Mouse (Mus musculus) CD4-positive helper T cell, adult 2 months (primary cell): Measurements from ENCODE around the gene Coq8b.

Experiments
- DNase-seq: peaks from one replicate; pipeline ENCODE4 v3.0.0-alpha.2; 2012; ENCODE audit warnings: low read depth, missing footprints, low spot score

Gene Coq8b

DNA sequence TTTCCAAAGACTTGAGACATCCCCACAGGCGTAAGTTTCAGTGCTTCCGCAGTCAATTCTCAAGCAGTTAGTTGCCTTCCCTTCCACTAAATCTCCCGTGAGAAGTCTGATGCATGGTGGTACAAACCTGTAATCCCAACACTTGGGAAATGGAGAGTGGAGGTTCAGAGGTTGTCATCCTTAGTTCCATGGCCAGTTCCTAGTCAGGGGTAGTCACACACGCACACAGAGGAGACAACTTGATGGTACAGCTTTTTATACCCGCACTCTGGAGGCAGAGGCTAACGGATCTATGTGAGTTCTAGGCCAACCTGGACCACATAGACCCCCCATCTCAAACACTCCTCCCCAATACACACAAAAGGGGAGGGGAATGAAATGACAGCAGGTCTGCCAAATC lies 4.0 kb upstream of the Coq8b start:
- DNase-seq = no peak

DNA sequence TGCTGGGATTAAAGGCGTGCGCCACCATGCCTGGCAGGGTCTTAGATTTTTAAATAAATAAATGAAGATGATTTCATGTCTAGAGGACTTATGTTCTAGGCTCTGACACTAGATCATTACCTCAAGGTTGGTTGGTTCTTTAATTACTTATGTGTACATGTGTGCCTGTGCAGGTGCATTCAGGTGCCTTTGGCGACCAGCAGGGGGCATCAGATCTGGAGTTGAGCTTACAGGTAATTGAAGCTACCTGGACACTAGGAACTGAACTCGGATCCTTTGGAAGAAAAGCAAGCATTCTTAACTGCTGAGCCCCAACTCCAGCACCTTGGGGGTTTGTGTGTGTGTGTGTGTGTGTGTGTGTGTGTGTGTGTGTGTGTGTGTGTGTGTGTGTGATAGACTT lies 2.0 kb upstream of the Coq8b start:
- DNase-seq = peak; percentile 41

DNA sequence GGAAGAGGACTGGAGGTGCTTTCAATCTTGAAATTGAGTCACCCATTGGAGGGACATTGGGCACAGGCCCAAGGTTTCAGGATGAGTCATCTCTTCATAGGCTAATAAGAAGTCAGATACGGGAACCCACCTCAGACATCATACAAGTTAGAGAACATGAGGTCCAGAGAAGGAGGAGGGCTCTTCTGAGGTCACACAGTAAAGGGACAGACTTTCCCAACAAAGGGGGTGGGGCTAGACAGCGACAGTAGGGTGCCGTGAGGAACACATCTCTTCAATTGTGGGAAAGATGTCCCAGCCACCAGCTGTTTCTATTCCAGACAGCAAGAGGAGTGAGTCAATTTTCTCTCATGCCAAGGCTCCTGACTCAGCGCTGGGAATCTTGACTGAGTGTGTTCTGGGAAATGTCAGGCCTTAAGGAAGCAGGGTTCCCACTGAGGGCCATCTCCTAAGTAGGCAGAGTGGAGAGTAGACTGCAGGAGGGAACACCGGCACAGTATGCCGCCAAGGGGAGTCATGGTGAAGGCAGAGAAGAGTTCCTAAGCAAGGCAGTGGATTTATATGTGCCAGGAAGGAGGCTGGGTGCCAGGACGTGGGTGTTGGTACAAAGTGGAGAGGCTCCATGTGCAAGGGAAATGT lies 1.0 kb upstream of the Coq8b start:
- no peak for DNase-seq

DNA sequence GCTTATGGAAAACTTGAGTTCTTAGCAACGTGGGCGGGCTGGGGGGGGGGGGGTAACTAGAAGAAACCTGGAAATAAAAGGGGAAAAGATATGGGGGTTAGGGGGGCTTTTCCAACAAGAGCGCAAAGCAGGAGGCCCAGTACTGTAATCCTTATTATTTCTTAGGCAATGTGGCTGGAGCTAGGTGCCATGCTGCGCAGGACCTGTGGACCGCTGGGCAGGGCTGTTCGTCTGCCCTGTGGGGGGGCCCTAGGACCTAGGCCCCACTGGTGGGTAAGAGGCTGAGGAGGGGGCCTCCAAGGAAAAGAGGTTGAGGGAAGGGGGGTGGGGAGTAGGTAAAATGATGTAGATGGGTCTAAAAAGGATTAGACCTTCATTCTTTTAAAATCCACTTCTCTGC lies 477 bp downstream of the Coq8b start:
- no peak for DNase-seq

DNA sequence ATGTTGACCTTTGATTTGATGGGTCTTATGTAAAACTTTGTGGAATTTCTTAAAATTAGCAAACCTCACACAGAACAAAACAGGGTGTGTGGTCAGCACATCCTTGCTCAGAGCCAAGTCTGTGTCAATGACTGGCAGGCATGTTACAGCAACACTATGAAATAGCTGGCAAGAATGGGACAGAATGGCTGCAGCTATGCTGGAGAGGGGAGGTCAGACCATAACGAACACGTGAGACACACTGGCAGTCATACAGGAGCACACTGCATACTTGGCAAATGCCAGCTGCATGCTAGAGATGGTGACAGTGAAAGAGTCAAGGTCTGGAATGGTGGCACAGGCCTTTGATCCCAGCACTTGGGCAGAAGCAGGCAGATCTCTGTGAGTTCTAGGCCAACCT lies 2.9 kb downstream of the Coq8b start:
- DNase-seq = no peak

DNA sequence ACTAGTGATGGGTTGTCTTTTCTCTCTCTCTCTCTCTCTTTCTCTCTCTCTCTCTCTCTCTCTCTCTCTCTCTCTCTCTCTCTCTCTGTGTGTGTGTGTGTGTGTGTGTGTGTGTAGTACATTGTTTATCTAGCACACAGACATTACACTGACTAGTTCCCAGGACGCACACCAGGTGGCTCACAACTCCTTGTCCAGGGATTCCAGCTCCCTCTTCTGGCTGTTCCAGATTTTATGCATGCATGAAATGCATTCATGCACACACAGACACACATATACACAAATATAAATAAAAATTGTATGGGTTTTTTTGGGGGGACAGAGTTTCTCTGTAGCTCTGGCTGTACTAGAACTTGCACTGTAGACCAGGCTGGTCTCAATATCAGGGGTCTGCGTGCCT lies 4.7 kb downstream of the Coq8b start:
- no peak for DNase-seq

DNA sequence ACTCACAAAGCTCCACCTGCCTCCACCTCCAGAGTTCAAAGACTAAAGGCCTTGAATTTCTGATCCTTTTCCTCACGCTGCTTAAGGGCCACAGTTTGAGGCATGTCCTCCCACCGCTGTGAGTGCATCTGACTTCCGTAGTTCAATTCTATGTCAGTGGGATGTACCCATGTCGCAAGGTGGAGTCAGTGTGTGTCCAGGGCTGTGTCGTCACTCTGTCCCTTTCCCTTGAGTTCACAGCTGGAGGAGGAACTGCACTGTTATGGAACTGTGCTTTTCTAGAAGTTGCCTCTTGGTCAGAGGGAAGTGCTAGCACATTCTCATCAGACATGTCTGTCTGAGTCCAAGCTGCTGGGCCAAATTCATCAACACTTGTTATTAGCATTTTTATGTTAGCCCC lies 5.7 kb downstream of the Coq8b start:
- DNase-seq = no peak

DNA sequence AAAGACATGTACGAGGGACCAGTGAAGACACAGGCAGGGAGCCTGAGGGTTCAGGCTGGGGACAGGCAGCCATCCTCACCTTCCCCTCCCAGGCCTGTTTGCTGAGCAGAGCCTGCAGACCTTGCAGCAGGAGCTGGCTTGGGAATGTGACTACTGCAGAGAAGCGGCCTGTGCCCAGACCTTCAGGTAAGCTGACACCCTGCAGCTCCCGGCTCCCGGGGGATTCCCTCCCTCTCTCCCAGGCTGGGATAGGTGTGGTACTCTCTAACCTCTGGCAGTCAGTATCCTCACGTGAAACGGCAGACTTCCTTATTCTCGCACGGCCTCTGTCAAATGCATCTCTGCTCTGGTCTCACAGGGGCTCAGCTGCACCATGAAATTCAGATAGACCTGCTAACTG lies 10.4 kb downstream of the Coq8b start:
- DNase-seq = no peak

DNA sequence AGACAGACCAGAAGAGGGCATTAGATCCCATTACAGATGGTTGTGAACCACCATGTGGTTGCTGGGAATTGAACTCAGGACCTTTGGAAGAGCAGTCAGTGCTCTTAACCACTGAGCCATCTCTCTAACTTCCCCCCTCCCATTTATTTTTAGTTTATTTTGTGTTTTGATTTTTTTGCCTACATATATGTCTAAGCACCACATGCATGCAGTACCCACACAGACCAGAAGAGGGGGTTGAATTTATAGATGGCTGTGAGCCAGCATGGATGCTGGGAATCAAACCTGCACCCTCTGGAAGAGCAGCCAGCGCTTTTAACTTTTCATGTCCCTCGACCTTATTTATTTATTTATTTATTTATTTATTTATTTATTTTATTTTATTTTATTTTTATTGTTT lies 11.3 kb downstream of the Coq8b start:
- peak; percentile 39 for DNase-seq

DNA sequence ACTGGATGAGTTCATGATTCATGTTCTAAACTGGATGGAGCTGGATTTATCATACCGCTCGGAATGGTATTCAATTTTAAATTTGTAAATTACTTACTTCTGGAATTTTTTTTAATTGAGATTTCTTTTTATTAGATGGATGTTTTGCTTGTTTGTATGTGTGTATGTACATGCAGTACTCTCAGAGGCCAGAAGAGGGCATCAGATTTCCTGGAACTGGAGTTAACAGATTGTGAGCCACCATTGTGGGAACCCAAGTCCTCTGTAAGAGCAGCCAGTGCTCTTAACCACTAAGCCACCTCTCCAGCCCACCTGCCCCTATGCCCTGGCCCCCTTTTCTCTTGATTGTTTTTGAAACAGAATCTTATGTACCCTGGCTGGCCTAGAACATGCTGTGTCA lies 16.3 kb downstream of the Coq8b start:
- DNase-seq = no peak

DNA sequence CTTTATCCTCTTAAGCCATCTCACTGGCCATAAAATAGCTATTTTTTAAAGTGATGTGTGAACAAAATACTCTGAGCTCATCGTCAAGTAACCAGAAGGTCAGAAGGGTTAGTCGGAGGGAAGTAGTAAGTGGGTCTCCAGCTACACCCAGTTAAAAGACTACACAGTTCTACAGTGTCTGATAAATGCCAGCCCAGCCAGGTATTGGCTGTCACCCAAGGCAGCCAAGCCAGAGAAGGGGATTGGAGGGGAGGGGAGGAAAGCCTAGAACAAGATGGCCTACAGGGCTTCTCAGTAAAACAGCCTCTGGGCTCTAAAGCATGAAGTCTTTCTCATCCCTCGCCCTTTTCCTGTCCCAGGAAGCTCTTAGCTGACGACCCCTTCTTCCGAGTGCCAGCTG lies 17.1 kb downstream of the Coq8b start:
- DNase-seq = no peak

DNA sequence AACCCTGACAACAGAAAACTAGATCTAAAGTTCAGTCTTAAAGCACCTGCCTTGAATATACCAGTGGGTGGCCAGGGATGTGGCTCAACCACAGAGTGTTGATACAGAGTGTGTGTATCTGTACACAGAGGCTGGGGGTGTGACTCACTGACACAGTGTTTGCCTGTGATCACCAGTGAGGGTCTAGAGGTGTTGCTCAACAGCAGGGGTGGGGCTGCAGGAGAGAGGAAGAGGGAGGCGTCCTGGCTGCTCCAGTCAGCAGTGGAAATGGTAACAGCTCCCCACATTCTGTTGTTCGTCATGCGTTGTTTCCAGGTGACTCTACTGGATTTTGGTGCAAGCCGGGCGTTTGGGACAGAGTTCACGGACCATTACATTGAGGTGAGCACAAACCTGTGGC lies 19.1 kb downstream of the Coq8b start:
- no peak for DNase-seq

DNA sequence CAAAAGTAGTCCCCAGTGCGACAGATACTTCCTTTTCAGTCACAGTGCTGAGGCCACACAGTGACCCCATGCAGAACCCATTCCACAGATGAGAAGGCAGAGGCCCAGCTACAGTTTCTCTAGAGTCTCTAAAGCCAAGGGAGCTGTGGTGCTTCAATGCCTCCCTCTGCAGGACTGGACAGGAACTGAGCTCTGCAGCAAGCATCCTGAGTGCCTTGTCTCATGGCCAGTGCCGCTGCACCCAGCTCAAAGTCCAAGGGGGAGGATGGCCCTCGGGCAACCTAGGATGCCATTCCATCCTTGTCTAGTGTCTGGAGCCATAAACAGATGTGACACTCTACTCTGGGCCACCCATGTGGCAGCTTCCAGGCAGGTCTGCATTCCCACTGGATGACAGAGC lies 22.9 kb downstream of the Coq8b start:
- DNase-seq = no peak

DNA sequence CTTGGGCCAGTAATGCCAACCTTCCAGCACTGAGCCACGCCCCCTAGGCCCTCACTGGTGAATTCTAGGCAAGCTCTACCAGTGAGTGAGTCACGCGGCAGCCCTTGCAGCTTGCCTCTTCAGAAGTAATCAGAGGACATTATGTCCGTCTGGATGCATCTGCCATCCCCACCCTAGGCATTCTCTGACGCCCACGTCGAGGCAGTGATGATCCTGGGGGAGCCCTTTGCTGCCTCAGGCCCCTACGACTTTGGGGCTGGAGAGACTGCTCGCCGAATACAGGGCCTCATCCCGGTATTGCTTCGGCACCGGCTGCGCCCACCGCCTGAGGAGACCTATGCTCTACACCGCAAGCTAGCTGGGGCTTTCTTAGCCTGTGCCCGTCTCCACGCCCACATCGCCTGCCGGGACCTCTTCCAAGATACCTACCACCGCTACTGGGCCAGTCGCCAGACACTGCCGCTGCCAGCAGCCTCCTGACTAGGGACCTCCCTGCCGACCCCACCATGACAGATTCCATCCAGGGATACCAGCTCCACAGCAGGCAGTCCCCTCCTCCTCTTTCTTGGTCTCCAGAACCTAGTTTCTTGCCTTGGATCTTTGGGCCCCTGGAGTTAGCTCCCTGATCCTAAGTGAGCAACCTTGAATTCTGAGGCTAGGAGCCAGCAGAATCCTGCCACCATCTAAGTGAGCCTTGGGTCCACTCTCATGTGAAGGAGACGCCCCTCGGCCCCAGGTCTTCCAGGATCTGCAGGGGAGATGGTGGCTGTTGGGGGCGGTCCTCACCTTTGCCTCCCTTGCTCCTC lies 24.4 kb downstream of the Coq8b start:
- no peak for DNase-seq

DNA sequence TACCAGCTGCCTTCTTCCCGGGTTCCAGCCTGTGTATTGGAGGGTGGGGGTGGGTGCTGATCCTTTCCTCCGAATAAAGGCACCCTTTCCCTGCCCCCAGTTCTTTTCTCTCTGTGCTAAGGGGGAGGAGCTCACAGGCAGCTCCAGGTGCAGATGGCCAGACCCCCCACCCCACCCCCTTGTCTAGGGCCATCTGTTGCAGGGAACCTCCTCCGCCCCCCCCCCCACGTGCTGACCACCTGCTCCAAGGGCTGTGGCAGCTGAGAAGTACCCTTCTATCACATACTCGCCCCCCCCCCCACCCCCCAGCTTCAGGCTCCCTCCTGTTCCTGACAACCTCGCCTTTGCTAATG lies 25.0 kb downstream of the Coq8b start:
- no peak for DNase-seq

DNA sequence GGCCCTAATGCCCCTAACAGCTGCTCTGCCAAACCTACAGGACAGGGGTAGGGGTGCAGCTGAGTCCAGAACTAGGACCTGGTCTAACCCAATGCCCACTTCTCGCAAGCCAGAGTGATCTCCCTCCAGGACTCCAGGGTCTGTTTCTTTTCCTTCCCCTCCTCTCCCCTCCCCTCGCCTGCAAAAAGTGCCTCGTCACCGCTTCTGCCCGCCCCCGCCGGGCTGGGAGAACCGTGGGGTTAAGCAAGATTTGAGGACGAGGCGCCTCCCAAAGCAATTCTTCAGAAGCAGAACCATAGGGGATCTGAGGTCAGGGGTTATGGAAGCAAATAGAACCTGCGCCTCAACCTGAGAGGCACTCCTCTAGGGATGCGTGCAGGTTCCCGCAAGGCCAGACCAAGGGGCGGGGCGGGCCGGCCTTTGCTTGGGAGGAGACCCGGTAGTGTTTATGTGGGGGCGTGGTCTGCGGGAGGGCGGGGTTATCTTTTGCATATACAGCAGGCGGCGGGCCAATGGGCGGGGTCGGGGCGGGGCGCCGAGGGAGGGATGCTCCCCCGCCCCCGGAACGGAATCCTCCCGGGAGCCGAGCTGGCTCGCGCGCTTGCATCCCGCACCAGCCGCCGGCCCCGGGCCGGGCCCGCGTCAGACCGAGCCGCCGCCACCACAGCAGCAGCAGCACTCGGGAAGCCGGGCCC lies 25.5 kb downstream of the Coq8b start, which contains the start of gene Numbl:
Numbl (plus strand) TSS at position 229 of the 695 bp plus-strand sequence.
- peak; percentile 95 for DNase-seq

DNA sequence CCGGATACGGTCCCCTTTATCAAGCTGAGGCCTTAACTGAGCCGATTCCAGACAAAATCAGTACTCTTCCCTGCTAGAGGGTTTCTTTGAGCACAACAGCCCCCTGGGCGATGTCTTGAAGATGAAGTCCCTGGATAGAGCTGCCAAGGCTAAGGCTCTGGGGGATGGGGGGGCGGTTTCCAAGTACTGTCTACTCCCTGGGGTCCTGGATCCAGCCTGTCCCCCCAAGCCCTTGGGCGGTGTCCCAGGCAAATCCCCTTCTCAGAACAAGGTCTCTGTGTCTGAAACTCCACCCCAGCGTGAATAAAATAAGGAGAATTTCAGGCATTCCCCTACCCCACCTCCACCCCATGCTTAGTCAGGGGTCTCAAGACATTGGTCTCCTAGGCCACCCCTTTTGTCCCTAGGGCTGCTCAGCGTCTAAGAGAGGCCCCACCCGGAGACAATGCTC lies 26.5 kb downstream of the Coq8b start:
- DNase-seq = peak; percentile 29

DNA sequence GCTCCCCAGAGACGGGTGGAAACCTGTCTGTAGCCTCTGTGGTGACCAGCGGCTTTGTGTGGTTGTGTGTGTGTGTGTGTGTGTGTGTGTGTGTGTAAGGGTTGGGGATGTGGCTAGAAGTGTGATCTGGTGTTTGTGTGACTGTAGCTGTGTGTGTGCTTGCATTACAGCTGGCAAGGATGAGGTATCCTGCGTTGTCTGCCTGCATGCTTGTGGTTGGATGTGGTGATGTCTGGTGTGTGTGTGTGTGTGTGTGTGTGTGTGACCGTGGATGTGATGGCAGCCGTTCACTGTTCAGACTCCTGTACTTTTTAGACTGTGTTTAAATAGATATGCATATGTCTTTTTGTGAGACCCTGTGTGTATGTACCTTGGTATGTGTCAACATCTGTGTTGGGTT lies 26.9 kb downstream of the Coq8b start:
- DNase-seq = peak; percentile 48

DNA sequence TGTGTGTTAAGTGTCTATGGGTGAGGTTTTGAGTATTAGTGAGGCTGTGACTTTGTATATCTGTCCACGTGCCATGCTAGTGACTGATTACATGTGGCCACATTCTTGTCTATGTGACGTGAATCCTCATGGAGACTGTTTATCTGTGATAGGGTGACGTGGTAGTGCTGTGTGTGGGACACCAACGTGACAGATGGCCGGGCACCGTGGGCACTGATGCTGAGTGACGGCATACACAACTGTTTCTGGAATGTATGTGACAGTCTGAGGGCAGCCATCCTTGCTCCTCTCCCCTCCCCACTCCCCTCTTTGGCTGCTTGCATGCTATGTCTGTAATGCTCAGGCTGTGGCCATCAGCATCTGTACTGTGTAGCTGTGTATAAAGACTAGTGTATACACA lies 28.0 kb downstream of the Coq8b start:
- no peak for DNase-seq

DNA sequence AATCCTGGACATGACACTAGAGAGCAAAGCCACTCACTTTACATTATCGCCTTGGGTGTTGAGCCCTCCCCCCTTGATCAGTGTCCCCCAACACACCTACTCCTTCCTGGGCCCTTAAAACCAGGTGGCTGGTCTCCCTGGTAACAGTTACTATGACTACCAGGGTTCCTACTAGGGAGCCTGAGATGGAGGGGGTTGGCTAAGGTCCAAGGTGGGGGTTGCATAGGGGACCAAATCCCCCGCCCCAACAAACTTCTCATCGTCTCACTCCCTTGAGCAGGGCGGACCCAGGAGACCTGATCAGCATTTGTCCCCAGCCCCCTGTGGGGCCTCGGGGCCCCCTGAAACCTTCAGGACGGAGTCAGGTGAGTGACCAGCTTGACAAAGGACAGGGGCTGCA lies 29.1 kb downstream of the Coq8b start:
- DNase-seq = no peak

DNA sequence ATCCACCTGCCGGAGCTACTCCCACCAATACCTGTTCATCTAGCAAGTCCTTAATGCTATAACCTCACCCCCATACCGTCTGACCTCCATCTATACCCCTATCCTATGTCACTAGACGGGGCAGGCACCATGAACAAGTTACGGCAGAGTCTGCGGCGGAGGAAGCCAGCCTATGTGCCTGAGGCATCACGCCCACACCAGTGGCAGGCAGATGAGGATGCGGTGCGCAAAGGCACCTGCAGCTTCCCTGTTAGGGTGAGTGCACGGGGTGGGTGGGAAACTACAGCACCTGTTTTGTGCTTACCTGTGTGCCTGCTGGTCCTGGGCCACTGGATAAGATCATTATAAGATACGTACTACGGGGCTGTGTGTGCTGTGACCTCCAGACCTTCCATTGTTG lies 31.9 kb downstream of the Coq8b start:
- DNase-seq = no peak

DNA sequence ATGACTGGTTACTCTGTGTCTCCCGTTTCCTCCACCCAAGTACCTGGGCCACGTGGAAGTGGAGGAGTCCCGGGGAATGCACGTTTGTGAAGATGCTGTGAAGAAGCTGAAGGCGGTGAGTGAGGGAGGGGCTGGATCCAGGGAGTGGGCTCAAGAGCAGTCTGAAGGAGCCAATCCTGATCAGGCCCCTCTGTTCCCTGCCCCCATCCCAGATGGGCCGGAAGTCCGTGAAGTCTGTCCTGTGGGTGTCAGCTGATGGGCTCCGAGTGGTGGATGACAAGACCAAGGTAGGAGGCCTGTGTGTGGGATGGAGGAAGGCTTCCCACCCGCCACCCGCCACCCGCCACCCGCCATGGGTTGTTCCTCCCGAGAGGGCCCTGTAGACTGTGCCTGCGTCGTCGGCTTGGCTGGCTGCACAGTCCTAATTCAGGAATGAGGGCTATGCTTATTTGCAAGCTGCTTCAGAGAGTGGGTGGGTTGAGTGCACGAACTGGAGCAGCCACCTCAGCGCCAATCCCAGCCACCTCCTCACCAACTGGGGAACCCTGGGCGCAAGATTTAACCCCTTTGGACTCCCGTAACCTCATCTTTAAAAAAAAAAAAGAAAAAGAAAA lies 33.8 kb downstream of the Coq8b start:
- DNase-seq = no peak
